Mouse (Mus musculus) hindbrain, embryonic 12.5 days (tissue): ENCODE data around the gene Iqgap3. TPM values are rescaled to one million over a fixed set of nuclear protein-coding genes. Genes with fewer than 3 reads are reported as not detected.
A peak's percentile ranks its signal among the peaks of the same experiment; 100 is the strongest.

Source experiments
- ATAC-seq: fragments of 200-750 bp; cut with Nextera tagmentation; 2 replicates; pipeline ENCODE4 v1.8.0; 2017; ENCODE audit warnings: moderate TSS enrichment; ENCODE audit not compliant: low FRiP score
- H3K27ac ChIP-seq: fragments of 300-500 bp; sonication (generic); 2 replicates; pipeline ENCODE4 v1.5.1; 2016; ENCODE audit warnings: mild to moderate bottlenecking
- H3K27me3 ChIP-seq: fragments of 300-500 bp; sonication (generic); 2 replicates; pipeline ENCODE4 v1.6.1; 2016; ENCODE audit warnings: mild to moderate bottlenecking
- H3K36me3 ChIP-seq: fragments of 300-500 bp; sonication (generic); 2 replicates; pipeline ENCODE4 v1.6.1; 2016; ENCODE audit warnings: mild to moderate bottlenecking
- H3K4me1 ChIP-seq: fragments of 300-500 bp; sonication (generic); 2 replicates; pipeline ENCODE4 v1.6.1; 2016
- H3K4me2 ChIP-seq: fragments of 300-500 bp; sonication (generic); replicated peaks from 2 replicates; pipeline ENCODE4 v1.6.1; 2016; ENCODE audit warnings: mild to moderate bottlenecking
- H3K4me3 ChIP-seq: fragments of 300-500 bp; sonication (generic); 2 replicates; pipeline ENCODE4 v1.5.1; 2016; ENCODE audit warnings: mild to moderate bottlenecking
- H3K9ac ChIP-seq: fragments of 300-500 bp; sonication (generic); 2 replicates; pipeline ENCODE4 v1.6.1; 2016; ENCODE audit warnings: mild to moderate bottlenecking, moderate library complexity
- H3K9me3 ChIP-seq: fragments of 300-500 bp; sonication (generic); replicated peaks from 2 replicates; pipeline ENCODE4 v1.6.1; 2016; ENCODE audit warnings: mild to moderate bottlenecking
- WGBS: fragments of 180-500 bp; shearing (Covaris S2); methylation state at CpG from one replicate; pipeline ENCODE4 v1.1.7; 2016; 5-methylcytosine and 5-hydroxymethylcytosine counted together
- polyA plus RNA-seq: library from polyadenylated mRNA; unstranded; fragments of >200 nt; fragmentation: Nextera tagmentation; extraction: Ambion mirVana; gene quantifications from 2 replicates; pipeline ENCODE4 v1.2.1, GENCODE M21; 2016

Iqgap3 gene
- polyA plus RNA-seq, 1 experiment from 2014 or later = 14.7 TPM

DNA sequence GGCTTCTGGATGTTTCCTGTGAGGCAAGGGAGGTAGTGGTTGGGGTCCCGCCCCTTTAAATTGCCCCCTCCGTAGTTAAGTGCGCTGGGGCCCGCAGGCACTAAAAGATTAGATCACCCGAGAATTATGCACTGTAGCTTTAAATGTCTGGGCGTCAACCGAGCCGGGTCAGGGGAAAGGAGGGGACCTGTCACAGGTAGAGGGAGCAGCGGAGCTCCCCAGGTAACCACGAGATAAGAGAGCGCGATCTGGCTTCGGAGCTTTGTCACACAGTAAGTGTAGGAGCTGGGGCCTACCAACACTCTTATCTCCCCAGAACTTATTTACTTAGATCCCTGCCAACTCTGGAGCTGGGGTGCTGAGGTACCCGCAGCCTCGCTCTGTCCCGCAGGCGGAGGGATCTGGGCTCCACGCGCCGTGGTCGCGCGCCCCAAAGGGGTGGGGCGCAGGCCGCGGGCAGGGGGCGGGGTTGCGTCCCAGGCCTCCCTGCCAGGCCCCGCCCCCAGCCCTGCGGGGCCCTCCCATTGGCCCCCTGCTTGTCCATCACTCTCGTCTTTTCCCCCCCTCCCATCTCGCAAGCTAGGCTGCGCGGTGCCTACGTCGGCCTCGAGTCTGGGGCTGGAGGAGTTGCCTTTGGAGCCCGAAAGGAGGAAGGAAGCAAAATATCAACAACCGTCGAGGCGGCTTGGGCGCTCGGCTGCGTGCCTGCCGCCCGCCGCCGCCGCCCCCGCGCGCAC is 60.2 kb downstream of the Iqgap3 start, which contains the start of gene Mef2d:
Gene Mef2d, plus strand, starts transcription at position 586 of the 737 bp plus-strand sequence.
- Histone ChIP-seq H3K27me3 (peaks cover 23% of the 10 kb centered on the region), H3K36me3 (no peaks in the 10 kb centered on the region), H3K27ac (peak within 1 kb of the TSS; percentile 98), H3K9me3 (no peaks in the 10 kb centered on the region), H3K4me1 (peaks cover 61% of the 10 kb centered on the region), H3K9ac (peak within 1 kb of the TSS; percentile 91), H3K4me2 (peak within 1 kb of the TSS; percentile 93), H3K4me3 (peak within 1 kb of the TSS; percentile 96)
- under 1% methylated on average over 37 of the region's 52 CpGs for WGBS
- peak; percentile 90 for ATAC-seq

DNA sequence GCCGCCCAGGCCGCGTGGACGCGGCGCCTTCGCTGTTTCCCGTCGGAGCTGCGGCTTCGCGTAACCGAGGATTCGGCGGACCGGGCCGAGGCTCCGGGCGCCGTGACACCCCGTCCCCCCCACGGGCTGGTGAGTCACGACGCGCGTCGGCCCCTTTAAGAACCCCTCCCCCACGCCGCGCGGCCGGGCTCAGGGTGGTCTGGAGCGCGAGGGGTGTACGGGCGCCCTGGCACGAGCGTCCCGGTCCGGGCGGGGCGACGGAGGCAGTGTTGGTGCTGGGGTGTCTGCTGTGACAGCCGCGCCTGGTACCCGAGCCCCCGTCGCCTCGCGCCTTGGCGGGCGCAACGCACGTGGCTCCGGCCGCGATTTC is 60.8 kb downstream of the Iqgap3 start:
- ATAC-seq = peak; percentile 62
- H3K27me3 ChIP-seq = peaks cover 23% of the 10 kb centered on the region
- peak overlapping the region; percentile 93 for H3K4me2 ChIP-seq
- no peaks in the 10 kb centered on the region for H3K36me3 ChIP-seq
- H3K9me3 ChIP-seq = no peaks in the 10 kb centered on the region
- H3K27ac ChIP-seq = peak overlapping the region; percentile 98
- peak overlapping the region; percentile 91 for H3K9ac ChIP-seq
- H3K4me1 ChIP-seq = peaks cover 66% of the 10 kb centered on the region
- H3K4me3 ChIP-seq = peak overlapping the region; percentile 96
- WGBS = 1% methylated on average over 45 of the region's 57 CpGs

DNA sequence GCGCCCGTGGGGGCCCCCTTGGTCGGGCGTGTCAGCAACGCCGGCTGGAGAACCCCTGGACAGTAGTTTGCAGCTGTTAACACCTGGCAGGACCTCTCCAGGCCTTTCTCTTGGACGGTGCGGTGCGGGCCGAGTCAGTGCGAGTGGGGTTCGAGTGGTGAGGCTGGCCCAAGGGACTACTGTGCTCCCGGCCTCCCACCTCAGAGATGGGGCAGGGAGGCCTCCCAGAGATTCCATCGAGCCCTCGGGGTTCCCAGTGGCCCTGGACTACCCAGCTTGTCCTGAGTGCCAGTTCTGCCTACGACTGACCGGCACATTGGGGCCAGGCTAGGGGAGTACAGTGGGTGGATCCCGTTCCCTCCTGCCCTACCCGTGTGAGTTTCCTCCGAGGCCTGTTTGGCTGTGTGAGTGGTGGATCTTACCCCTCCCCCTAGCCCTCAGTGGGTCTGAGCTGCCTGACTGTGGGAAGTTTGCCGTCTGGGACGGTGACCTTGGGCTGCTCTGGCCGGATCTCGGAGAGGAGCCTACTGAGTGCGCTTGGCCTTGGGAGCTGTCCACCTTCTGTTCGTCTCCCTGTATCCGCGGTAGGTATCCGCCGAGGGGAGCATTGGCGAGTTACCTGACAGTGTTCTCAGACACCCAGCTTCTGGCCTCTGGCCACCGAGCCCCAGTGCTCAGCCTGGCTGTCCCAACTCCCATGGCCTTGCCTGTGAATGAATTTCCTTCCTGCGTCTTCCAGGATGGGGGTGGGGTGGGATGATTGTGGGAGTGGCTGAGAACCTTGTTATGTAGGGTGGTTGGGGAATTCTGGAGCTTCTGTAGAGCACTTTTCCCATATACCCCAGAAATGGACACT is 61.4 kb downstream of the Iqgap3 start:
- Histone ChIP-seq H3K36me3 (no peaks in the 10 kb centered on the region), H3K4me3 (peak overlapping the region; percentile 96), H3K27ac (peak overlapping the region; percentile 98), H3K9ac (peak overlapping the region; percentile 91), H3K27me3 (peaks cover 23% of the 10 kb centered on the region), H3K9me3 (no peaks in the 10 kb centered on the region), H3K4me1 (peaks cover 70% of the 10 kb centered on the region), H3K4me2 (peak overlapping the region; percentile 93)
- peak; percentile 21; the same call in 1 of the 2 replicates for ATAC-seq
- under 1% methylated on average over 30 of the region's 33 CpGs for WGBS

- H3K4me1 ChIP-seq = peaks cover 74% of the 10 kb centered on the region
- H3K9me3 ChIP-seq = no peaks in the 10 kb centered on the region
- peak overlapping the region; percentile 96 for H3K4me3 ChIP-seq
- WGBS = 28% methylated on average over 5 of the region's 5 CpGs
- H3K27ac ChIP-seq = peak overlapping the region; percentile 98
- no peaks in the 10 kb centered on the region for H3K36me3 ChIP-seq
- H3K4me2 ChIP-seq = peak overlapping the region; percentile 93
- peak overlapping the region; percentile 91 for H3K9ac ChIP-seq
- no peak for ATAC-seq
- H3K27me3 ChIP-seq = peaks cover 23% of the 10 kb centered on the region
Measured at GRCm38 (mm10) chr3:88143961-88144486, 62.3 kb downstream of the Iqgap3 start.

DNA sequence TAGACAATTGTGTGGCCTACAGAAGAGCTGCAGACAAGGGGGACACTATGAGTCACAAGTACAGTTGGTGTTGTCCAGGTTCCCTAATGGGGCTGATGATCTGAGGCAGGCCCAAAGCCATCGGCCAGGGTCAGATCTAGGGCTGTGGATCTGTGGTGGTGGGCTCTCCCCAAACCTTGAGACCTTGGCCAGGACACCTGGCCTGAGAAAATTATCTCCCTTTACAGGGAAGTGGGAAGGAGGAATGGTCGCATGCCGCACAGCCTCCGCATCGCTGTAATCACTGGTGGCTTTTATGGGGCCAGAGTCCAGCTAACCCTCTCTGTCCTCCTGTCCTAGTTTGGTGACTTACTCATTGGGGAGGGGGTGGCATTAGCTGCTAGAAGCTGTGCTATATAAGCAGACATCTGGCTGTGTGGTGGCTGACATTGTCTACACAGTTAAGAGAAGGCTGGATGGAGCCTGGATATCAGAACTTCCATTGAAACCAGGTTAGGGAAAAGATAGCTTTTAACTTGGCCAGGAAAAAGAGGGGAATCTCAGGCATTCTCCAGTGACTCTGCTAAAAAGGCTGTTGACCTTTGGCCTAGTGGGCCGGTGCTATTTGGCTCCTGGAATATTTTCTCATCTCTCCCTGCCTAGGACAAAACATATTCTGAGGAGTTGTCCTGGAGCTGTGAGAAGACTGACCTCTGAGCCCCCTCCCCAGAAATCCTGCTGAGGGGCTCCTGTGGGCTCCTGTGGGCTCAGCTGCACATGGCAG is 63.1 kb downstream of the Iqgap3 start:
- peak overlapping the region; percentile 98 for H3K27ac ChIP-seq
- H3K4me1 ChIP-seq = peaks cover 77% of the 10 kb centered on the region
- H3K4me3 ChIP-seq = peak overlapping the region; percentile 96
- WGBS = 74% methylated on average over 6 of the region's 6 CpGs
- H3K36me3 ChIP-seq = no peaks in the 10 kb centered on the region
- no peak for ATAC-seq
- H3K9me3 ChIP-seq = no peaks in the 10 kb centered on the region
- peaks cover 16% of the 10 kb centered on the region for H3K27me3 ChIP-seq
- peak overlapping the region; percentile 91 for H3K9ac ChIP-seq
- H3K4me2 ChIP-seq = peak overlapping the region; percentile 93

GRCm38 (mm10) chr3:88145411-88145782 is 63.6 kb downstream of the Iqgap3 start:
- ATAC-seq = no peak
- peak overlapping the region; percentile 91 for H3K9ac ChIP-seq
- H3K9me3 ChIP-seq = no peaks in the 10 kb centered on the region
- peaks cover 10% of the 10 kb centered on the region for H3K27me3 ChIP-seq
- peak overlapping the region; percentile 93 for H3K4me2 ChIP-seq
- H3K4me1 ChIP-seq = peaks cover 83% of the 10 kb centered on the region
- 0 out of 2 replicates have a peak overlapping the region, but pooled peaks have one; percentile 7 for H3K4me3 ChIP-seq
- H3K36me3 ChIP-seq = no peaks in the 10 kb centered on the region
- H3K27ac ChIP-seq = peak overlapping the region; percentile 57
- 21% methylated on average over 4 of the region's 4 CpGs for WGBS

- Histone ChIP-seq H3K27ac (peak overlapping the region; percentile 57; the same call in 1 of the 2 replicates), H3K36me3 (no peaks in the 10 kb centered on the region), H3K4me1 (peaks cover 88% of the 10 kb centered on the region), H3K9ac (peak overlapping the region; percentile 91; the same call in 1 of the 2 replicates), H3K4me3 (no peak overlapping the region), H3K9me3 (no peaks in the 10 kb centered on the region), H3K4me2 (peak overlapping the region; percentile 93), H3K27me3 (peaks cover 4% of the 10 kb centered on the region)
- 71% methylated on average over 5 of the region's 5 CpGs for WGBS
- ATAC-seq = no peak
Measured at GRCm38 (mm10) chr3:88145952-88146351, 64.2 kb downstream of the Iqgap3 start.

GRCm38 (mm10) chr3:88146376-88147112 is 64.8 kb downstream of the Iqgap3 start:
- ATAC-seq = no peak
- H3K4me1 ChIP-seq = peaks cover 88% of the 10 kb centered on the region

DNA sequence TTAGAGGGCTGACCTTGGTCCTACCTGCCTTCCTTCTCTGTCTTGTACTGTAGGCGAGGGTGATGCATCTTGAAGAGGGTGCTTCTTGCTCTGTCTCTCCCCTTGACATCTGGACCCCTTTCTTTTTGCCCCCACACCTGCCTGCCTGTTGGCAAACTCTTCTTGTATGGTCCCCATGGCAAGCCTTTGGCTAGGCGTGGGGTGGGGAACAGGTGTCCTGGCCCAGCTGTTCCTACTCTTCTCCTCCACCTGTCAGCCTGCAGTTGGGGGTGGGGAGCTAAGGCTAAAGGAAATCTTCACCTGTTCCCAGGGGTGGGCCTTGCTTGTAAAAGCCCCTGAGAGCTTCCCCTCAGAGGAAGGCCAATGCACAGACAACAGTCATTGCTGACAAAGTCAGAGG is 65.7 kb downstream of the Iqgap3 start:
- Histone ChIP-seq H3K4me2 (no peak overlapping the region), H3K9ac (no peak overlapping the region), H3K36me3 (no peaks in the 10 kb centered on the region), H3K4me1 (peaks cover 95% of the 10 kb centered on the region), H3K27me3 (no peaks in the 10 kb centered on the region), H3K4me3 (no peak overlapping the region), H3K9me3 (no peaks in the 10 kb centered on the region), H3K27ac (no peak overlapping the region)
- no peak for ATAC-seq
- 79% methylated on average over 2 of the region's 2 CpGs for WGBS

More at GRCm38 (mm10) chr3:88146376-88147112, 64.8 kb downstream of the Iqgap3 start:
- Histone ChIP-seq H3K36me3 (no peaks in the 10 kb centered on the region), H3K9me3 (no peaks in the 10 kb centered on the region), H3K4me3 (no peak overlapping the region), H3K9ac (peak overlapping the region; percentile 39), H3K27me3 (no peaks in the 10 kb centered on the region), H3K4me2 (peak overlapping the region; percentile 93; the same call in 1 of the 2 replicates), H3K27ac (peak overlapping the region; percentile 12; the same call in 1 of the 2 replicates)
- 49% methylated on average over 5 of the region's 5 CpGs for WGBS

DNA sequence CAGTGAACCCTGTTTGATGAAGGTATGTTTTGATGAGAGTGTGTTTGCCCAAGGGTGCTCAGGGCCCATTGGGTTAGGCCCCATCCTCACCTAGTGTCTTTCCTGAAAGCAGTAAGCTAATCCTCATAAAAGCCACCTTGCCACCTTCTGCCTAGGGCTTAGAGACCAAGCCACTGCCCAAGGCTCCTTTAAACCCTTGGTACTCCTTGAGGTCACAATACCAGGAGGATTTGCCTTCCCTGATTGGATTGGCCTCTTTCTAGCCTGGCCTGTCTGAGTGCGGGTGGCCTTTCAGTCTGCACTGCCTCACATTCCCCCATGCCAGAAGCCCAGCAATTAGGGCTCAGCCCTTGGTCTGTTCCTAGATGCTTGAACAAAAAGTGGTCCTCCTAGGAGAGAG is 66.1 kb downstream of the Iqgap3 start:
- no peak for ATAC-seq

GRCm38 (mm10) chr3:88148354-88148753 is 66.6 kb downstream of the Iqgap3 start:
- Histone ChIP-seq H3K4me3 (no peak overlapping the region), H3K27me3 (no peaks in the 10 kb centered on the region), H3K36me3 (no peaks in the 10 kb centered on the region), H3K9me3 (no peaks in the 10 kb centered on the region), H3K9ac (no peak overlapping the region), H3K27ac (peak overlapping the region; percentile 87), H3K4me1 (peaks cover 100% of the 10 kb centered on the region), H3K4me2 (no peak overlapping the region)
- WGBS = 79% methylated on average over 5 of the region's 5 CpGs
- ATAC-seq = no peak

More for the DNA sequence above, 66.1 kb downstream of the Iqgap3 start:
- Histone ChIP-seq H3K4me2 (no peak overlapping the region), H3K36me3 (no peaks in the 10 kb centered on the region), H3K4me3 (no peak overlapping the region), H3K27ac (peak overlapping the region; percentile 87), H3K9ac (no peak overlapping the region), H3K4me1 (peaks cover 99% of the 10 kb centered on the region), H3K9me3 (no peaks in the 10 kb centered on the region), H3K27me3 (no peaks in the 10 kb centered on the region)
- WGBS = 88% methylated on average over 1 of the region's 1 CpGs
